Mouse (Mus musculus): Measurements from ENCODE around the gene Hist1h2ap.
"Not testable (repeated sequence)": the region's sequence is repeated elsewhere in the genome, so short reads cannot be mapped to it uniquely, and the experiment has no call there.

Hist1h2ap gene

DNA sequence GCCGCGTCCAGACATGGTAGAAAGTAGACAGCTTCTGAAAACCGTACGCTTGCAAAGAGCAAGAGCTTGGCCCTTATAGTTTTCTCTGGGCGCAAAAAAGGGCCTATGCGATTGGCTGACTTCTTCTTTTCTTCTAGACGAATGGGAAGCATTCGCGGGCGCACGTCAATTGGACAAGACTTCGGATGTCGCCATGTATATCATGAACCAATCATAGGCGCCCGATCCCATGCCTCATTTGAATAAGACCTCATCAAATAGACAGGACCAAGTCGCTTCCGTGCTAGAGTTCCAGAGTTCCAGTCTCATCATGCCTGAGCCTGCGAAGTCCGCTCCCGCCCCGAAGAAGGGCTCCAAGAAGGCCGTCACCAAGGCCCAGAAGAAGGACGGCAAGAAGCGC lies at the start of gene Hist1h2ap, which contains the start of gene Hist1h2br:
TSS of gene Hist1h2ap (minus strand) at position 47 of the 400 bp plus-strand sequence.
TSS of gene Hist1h2br (plus strand) at position 283 of the 400 bp plus-strand sequence.
- DNase-seq (ENCODE audit: low spot score in 2 of 2) = not testable (repeated sequence)

- no peak for DNase-seq (ENCODE audit: low spot score in 2 of 2)
Measured at GRCm38 (mm10) chr13:21882760-21883405, 49.6 kb upstream of the Hist1h2ap start.

GRCm38 (mm10) chr13:21881878-21882669 lies 48.8 kb upstream of the Hist1h2ap start:
- DNase-seq (ENCODE audit: low spot score in 2 of 2) = no peak

DNA sequence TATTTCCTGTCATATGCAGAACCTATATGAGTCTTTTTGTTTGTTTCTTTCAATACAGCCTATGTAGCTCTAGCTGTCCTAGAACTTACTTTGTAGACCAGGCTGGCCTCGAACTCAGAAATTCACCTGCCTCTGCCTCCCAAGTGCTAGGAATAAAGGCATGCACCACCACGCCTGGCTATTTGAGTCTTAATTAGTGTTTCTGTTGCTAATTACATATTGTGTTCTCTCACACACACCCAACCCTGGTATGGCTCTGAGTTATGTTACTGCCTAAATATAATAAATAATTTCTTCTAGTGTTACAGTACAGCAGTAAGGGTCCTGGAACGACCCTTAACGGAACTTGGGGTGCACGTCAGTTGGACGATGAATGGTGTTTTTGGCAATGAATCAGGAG lies 47.4 kb upstream of the Hist1h2ap start:
- no peak for DNase-seq (ENCODE audit: low spot score in 2 of 2)

DNA sequence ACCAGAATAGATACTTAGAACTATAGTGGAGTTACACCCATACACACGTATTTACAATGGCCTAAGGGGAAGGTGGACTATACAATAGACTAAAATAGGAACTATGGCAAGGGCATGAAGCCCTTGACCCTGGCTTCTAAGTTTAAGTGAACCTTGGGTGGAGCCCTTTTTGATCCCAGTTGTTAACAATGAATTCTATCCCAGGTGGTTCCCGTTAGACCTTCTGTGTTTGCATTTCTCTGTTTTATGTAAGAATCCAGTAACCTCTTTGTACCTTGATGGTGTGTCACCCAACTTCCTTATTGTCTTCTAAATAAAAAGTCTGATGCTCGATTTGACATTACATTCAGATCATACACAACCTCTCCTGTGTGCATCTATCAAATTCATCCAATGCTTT lies 32.2 kb upstream of the Hist1h2ap start:
- not testable (repeated sequence) for DNase-seq (ENCODE audit: low spot score in 2 of 2)

GRCm38 (mm10) chr13:21861608-21862007 lies 28.3 kb upstream of the Hist1h2ap start:
- no peak for DNase-seq (ENCODE audit: low spot score in 2 of 2)

GRCm38 (mm10) chr13:21855698-21856162 lies 22.4 kb upstream of the Hist1h2ap start:
- DNase-seq (ENCODE audit: low spot score in 2 of 2) = peak; percentile 4

DNA sequence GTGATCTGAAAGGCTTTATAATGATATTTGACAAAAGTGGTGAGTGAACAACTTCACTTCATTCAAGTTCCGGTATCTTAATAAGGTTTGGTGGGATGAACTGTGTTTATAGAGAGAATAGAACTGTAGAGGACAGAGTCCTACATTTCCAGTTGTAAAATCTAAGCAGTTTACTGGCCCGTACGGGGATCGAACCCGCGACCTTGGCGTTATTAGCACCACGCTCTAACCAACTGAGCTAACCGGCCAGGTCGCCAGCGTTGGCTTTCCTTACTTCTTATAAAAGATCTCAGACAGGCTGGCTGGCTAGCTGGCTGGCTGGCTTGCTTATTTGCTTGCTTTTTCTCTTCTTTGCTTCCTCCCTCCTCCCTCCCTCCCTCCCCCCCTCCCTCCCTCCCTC lies 21.8 kb upstream of the Hist1h2ap start:
- DNase-seq (ENCODE audit: low spot score in 2 of 2) = peak; percentile 39 to 64

- DNase-seq (ENCODE audit: low spot score in 2 of 2) = no peak
Measured at GRCm38 (mm10) chr13:21852215-21852945, 19.1 kb upstream of the Hist1h2ap start.

- not testable (repeated sequence) for DNase-seq (ENCODE audit: low spot score in 2 of 2)
Measured at GRCm38 (mm10) chr13:21850696-21851095, 17.4 kb upstream of the Hist1h2ap start.

DNA sequence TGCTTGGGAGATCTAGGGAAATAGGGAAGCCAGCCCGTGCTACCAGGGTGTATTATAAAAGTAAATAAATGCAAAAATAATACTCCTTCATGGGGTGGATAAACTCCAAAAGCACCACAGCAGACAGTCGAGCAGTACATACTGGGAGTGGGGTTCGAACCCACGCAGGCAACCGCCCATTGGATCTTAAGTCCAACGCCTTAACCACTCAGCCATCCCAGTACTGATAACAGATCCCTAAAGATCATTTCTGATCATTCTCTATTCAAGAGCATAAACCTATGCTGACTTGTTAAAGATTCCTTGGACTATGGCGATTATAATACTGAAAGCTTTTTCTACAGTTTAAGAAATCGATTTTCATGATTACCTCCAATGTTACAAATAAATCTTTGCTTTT lies 14.6 kb upstream of the Hist1h2ap start:
- DNase-seq (ENCODE audit: low spot score in 2 of 2) = no peak

DNA sequence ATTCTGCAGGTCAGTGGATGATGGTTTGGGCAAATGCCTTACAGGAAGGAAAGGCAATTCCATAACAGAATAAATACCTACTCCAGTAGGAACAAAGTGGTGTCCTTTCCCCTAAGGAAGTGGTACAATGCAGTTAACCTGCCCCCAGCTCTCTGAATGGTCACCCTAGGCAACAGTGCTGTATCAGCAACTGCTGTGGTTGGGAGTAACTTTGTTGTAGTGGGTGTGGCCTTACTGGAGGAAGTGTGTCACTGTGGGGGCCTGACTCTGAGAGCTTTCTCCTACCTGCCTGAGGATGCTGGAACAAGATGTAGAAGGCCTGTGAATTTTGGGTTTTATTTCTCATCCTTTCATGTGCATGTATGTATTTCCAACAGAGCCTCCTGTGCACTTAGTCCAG lies 13.0 kb upstream of the Hist1h2ap start:
- not testable (repeated sequence) for DNase-seq (ENCODE audit: low spot score in 2 of 2)

- not testable (repeated sequence) for DNase-seq (ENCODE audit: low spot score in 2 of 2)
Measured at GRCm38 (mm10) chr13:21840508-21840907, 7.2 kb upstream of the Hist1h2ap start.

- DNase-seq (ENCODE audit: low spot score in 2 of 2) = peak in 1 of 2 experiments; percentile 9
Measured at GRCm38 (mm10) chr13:21831418-21832394, 1.6 kb downstream of the Hist1h2ap start, which contains the start of gene Hist1h4n. Gene Hist1h4n (minus strand): TSS chr13:21832196.

GRCm38 (mm10) chr13:21830344-21830743 lies 3.0 kb downstream of the Hist1h2ap start:
- no peak for DNase-seq (ENCODE audit: low spot score in 2 of 2)

- DNase-seq (ENCODE audit: low spot score in 2 of 2) = no peak
Measured at GRCm38 (mm10) chr13:21828511-21828910, 4.8 kb downstream of the Hist1h2ap start.

DNA sequence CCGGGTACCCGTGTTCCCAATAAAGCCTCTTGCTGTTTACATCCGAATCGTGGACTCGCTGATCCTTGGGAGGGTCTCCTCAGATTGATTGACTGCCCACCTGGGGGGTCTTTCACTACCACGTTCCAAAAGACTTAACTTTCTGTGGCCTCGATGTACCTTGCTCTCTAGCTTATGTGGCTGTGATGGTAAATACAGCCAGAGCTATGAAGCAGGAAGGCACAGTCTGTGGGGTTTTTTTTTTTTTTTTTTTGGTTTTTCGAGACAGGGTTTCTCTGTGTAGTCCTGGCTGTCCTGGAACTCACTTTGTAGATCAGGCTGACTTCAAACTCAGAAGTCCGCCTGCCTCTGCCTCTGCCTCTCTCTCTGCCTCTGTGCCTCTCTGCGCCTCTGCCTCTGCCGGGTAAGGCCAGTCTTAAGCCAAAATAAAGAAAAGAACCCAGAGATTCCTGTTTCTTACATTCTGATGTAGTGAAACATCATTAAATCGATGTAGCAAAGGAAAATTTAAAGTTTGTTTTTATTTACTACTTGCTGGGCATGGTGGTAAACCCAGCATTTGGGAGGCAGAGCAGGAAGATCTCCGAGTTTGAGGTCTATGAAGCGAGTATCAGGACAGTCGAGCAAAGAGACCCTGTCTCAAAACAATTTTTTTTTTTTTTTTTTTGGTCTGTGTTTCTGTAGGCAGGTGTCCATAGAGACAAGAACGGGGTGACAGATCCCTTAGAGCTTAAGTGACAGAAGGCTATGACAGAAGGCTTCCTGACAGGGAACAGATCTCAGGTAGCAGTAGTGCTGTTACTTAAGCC lies 13.0 kb downstream of the Hist1h2ap start:
- DNase-seq (ENCODE audit: low spot score in 2 of 2) = not testable (repeated sequence)

DNA sequence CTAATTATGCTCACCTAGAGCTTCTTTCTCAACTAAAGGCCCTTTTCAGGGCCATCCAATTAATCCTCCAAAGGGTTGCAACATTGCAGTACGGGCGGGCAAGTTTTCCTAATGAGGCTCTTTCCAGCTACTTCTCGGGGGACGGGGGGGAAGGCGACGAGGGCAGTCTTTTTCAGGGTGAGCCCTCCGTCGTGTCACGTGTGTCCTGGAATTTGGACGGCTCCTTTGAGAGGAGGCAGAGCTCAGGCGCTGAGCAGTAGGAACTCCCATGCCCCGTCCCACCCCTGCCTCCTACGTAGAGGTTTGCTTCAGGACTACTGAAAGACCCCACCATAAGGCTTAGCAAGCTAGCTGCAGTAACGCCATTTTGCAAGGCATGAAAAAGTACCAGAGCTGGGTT lies 21.2 kb downstream of the Hist1h2ap start:
- not testable (repeated sequence) for DNase-seq (ENCODE audit: low spot score in 2 of 2)

GRCm38 (mm10) chr13:21811539-21811938 lies 21.8 kb downstream of the Hist1h2ap start, which contains the start of gene Hist1h4m:
Gene Hist1h4m (plus strand): TSS chr13:21811746.
- peak in 1 of 2 experiments; percentile 48 for DNase-seq (ENCODE audit: low spot score in 2 of 2)

DNA sequence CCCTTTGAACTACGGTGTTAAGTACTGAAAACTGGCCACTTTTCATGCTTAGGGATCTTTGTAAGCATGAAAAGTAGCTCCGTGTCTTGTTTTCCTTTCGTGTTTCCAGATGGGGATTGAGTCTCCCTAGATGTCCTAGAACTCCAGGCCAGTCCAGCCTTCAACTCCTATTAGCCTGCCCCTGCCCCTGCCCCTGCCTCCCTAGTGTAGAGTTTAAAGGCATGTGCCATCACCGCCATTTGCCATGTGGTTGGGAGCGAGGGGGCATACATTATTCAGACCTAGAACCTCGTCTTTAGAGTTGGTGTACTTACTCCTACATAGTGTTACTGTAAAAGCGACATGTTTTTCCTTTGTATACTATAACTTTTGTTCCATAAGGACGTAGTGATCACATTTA lies 22.2 kb downstream of the Hist1h2ap start:
- not testable (repeated sequence) for DNase-seq (ENCODE audit: low spot score in 2 of 2)

All from urinary bladder, adult 18-20 months (tissue).